Mouse (Mus musculus) limb, embryonic 12.5 days (tissue): ENCODE data around the gene Gpc3. TPM values are rescaled to one million over a fixed set of nuclear protein-coding genes. Genes with fewer than 3 reads are reported as not detected.

Experiments
- ATAC-seq: fragments of 200-750 bp; cut with Nextera tagmentation; 2 replicates; pipeline ENCODE4 v1.8.0; 2017; ENCODE audit warnings: low read depth, moderate TSS enrichment; ENCODE audit not compliant: insufficient number of reproducible peaks, insufficient read depth, low FRiP score, low TSS enrichment
- H3K27ac ChIP-seq: fragments of 300-500 bp; sonication (generic); 2 replicates; pipeline ENCODE4 v1.5.1; 2016; ENCODE audit warnings: mild to moderate bottlenecking, moderate library complexity
- H3K27me3 ChIP-seq: fragments of 300-500 bp; sonication (generic); 2 replicates; pipeline ENCODE4 v1.6.1; 2016; ENCODE audit warnings: mild to moderate bottlenecking, moderate library complexity
- H3K36me3 ChIP-seq: fragments of 300-500 bp; sonication (generic); 2 replicates; pipeline ENCODE4 v1.6.1; 2016; ENCODE audit warnings: mild to moderate bottlenecking, moderate library complexity
- H3K4me1 ChIP-seq: fragments of 300-500 bp; sonication (generic); replicated peaks from 2 replicates; pipeline ENCODE4 v1.6.1; 2016
- H3K4me2 ChIP-seq: fragments of 300-500 bp; sonication (generic); 2 replicates; pipeline ENCODE4 v1.6.1; 2016; ENCODE audit warnings: mild to moderate bottlenecking, moderate library complexity
- H3K4me3 ChIP-seq: fragments of 300-500 bp; sonication (generic); replicated peaks from 2 replicates; pipeline ENCODE4 v1.5.1; 2016; ENCODE audit warnings: mild to moderate bottlenecking
- H3K9ac ChIP-seq: fragments of 300-500 bp; sonication (generic); replicated peaks from 2 replicates; pipeline ENCODE4 v1.6.1; 2016; ENCODE audit warnings: mild to moderate bottlenecking, moderate library complexity
- H3K9me3 ChIP-seq: fragments of 300-500 bp; sonication (generic); 2 replicates; pipeline ENCODE4 v1.6.1; 2016; ENCODE audit warnings: mild to moderate bottlenecking, moderate library complexity
- whole genome bisulfite sequencing: fragments of 180-500 bp; shearing (Covaris S2); methylation state at CpG from one replicate; pipeline ENCODE4 v1.1.7; 2016; 5-methylcytosine and 5-hydroxymethylcytosine counted together
- polyA plus RNA-seq: library from polyadenylated mRNA; unstranded; fragments of >200 nt; fragmentation: Nextera tagmentation; extraction: Ambion mirVana; gene quantifications from 2 replicates; pipeline ENCODE4 v1.2.1, GENCODE M21; 2016

Gpc3 gene
- polyA plus RNA-seq, 1 experiment from 2014 or later = 1,173 TPM

DNA sequence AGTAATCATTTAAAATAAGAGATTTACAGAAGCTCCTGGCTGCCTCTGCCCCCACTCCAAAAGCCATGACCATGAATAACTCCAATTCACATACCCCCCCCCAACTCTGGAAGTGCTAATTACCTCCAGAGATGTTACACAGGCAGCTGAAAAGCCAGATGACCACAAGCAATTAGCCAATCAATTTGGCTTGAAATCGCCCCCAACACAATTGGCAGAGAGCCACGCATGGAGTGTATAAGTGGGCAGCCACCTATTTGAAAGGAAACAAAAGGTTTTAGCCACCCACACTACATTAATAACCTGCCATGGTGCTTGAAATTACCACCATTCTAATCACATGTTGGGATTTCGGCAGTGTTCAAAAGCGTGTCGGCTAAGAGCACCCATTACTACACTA is 55.2 kb downstream of the Gpc3 start:
- no peaks in the 10 kb centered on the region for H3K9me3 ChIP-seq
- ATAC-seq = no peak
- H3K27ac ChIP-seq = no peak overlapping the region
- no peak overlapping the region for H3K4me3 ChIP-seq
- no peak overlapping the region for H3K9ac ChIP-seq
- H3K4me1 ChIP-seq = peaks cover 8% of the 10 kb centered on the region
- H3K27me3 ChIP-seq = no peaks in the 10 kb centered on the region
- peaks cover 5% of the 10 kb centered on the region; the same call in 1 of the 2 replicates for H3K36me3 ChIP-seq
- WGBS = 45% methylated on average over 5 of the region's 5 CpGs
- no peak overlapping the region for H3K4me2 ChIP-seq

DNA sequence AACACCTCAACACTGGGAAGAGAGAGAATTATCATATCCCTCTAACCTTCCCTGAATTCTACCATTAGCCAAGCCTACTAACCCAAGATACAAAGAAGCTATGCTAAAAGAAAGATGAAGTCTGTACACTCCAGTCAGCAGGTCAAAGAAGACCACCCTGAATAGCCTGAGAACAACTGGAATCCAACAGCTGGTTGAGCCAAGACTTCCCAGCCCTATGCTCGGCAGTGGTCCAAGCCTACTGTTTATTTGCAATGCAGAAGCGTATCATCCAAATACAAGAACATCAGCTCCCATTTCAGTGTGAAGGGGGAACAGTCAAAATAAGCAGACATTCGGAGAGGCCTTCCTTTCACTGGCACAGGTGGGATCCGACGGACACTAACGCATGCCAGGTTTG is 56.3 kb downstream of the Gpc3 start:
- peaks cover 12% of the 10 kb centered on the region for H3K4me1 ChIP-seq
- H3K36me3 ChIP-seq = peaks cover 5% of the 10 kb centered on the region; the same call in 1 of the 2 replicates
- H3K4me2 ChIP-seq = no peak overlapping the region
- H3K27ac ChIP-seq = no peak overlapping the region
- H3K4me3 ChIP-seq = no peak overlapping the region
- WGBS = 76% methylated on average over 6 of the region's 6 CpGs
- no peak overlapping the region for H3K9ac ChIP-seq
- no peaks in the 10 kb centered on the region for H3K9me3 ChIP-seq
- ATAC-seq = no peak
- no peaks in the 10 kb centered on the region for H3K27me3 ChIP-seq

DNA sequence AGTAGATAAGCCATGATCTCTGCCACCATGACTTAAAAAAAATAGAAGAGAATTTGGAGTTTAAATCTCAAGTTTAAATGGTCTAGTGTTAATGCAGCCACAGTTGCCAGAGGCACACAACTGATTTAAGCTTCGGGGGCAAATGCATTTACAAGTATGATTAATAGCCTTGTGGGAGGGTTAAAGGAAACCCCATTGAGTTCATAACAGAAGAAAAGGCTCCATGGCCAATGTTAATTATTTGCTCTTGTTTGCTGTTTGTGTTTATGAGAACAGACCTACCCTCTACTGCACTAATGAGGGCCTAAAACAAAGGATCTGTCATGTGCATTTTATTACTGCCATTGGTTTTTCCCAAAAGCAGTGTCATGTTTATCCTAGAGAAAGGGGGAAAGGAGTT is 62.5 kb downstream of the Gpc3 start:
- Histone ChIP-seq H3K4me3 (no peak overlapping the region), H3K27me3 (no peaks in the 10 kb centered on the region), H3K9ac (no peak overlapping the region), H3K27ac (0 out of 2 replicates have a peak overlapping the region, but pooled peaks have one; percentile 56), H3K36me3 (no peaks in the 10 kb centered on the region; the same call in 1 of the 2 replicates), H3K4me2 (no peak overlapping the region), H3K4me1 (peaks cover 33% of the 10 kb centered on the region), H3K9me3 (no peaks in the 10 kb centered on the region)
- ATAC-seq = no peak
- 25% methylated on average over 1 of the region's 1 CpGs for WGBS

DNA sequence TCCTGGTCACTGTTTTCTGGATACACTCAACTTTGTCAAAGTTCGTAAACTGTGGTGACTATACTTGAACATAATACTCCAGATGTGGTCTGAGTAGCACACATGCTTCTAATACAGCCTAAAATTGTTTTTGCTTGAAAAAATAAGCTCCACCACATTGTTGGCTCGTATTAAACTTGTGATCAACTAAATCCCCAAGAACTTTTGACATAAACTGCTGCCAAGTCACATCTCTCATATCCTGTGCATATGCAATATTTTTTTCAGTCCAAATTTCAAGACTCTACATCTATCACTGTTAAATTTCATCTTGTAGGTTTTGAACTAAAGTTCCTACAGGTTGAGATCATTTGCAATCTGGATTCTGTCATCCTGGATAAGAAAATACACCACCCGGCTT is 69.1 kb downstream of the Gpc3 start:
- Histone ChIP-seq H3K4me2 (no peak overlapping the region), H3K4me3 (no peak overlapping the region), H3K4me1 (peaks cover 15% of the 10 kb centered on the region), H3K9ac (no peak overlapping the region), H3K27me3 (no peaks in the 10 kb centered on the region), H3K9me3 (no peaks in the 10 kb centered on the region), H3K27ac (no peak overlapping the region), H3K36me3 (peaks cover 8% of the 10 kb centered on the region; the same call in 1 of the 2 replicates)
- WGBS = 72% methylated on average over 3 of the region's 3 CpGs
- no peak for ATAC-seq

DNA sequence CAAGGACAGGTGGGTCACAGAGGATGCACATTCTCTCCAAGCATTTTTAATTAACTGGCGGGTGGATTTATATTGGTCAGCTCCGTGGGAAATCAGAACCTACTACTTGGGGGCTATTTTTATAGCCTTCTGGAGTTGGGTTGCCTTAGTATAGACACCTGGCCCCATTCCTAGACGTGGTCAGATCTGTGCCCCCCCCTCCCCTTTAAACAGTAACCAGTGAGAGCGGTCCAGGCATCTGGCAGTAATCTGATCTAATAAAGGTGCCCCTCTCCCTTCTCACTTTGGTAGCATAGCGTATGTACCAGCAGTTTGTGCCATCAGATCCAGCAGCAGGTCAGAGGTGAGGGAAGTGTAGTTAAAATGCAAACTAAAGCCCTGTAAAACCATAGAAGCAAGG is 76.5 kb downstream of the Gpc3 start:
- no peak; the same call in 1 of the 2 replicates for ATAC-seq
- Histone ChIP-seq H3K27me3 (no peaks in the 10 kb centered on the region), H3K36me3 (peaks cover 9% of the 10 kb centered on the region; the same call in 1 of the 2 replicates), H3K27ac (no peak overlapping the region), H3K4me2 (no peak overlapping the region), H3K4me3 (no peak overlapping the region), H3K4me1 (peaks cover 44% of the 10 kb centered on the region), H3K9me3 (no peaks in the 10 kb centered on the region), H3K9ac (no peak overlapping the region)
- 22% methylated on average over 5 of the region's 5 CpGs for WGBS

DNA sequence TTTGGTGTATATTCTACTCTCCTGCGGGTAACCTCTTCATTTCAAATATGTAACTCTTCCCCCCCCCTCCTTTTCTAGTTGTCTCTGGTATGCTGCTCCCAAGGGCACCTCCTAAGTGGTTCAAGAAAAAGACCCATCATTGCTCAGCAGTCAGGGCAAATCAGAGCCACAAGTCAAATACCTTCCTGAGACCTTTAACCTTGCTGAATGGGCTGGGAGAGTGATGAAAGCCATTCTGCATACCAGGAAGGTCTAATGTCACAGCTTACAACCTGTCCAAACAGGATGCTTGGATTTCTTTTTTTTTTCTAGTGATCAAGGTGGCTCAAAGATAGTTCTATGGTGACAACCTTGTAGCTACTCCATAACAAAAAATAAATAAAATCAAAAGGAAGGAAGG is 80.0 kb downstream of the Gpc3 start:
- Histone ChIP-seq H3K4me1 (peaks cover 40% of the 10 kb centered on the region), H3K27ac (no peak overlapping the region), H3K9ac (no peak overlapping the region), H3K27me3 (no peaks in the 10 kb centered on the region), H3K4me3 (no peak overlapping the region), H3K9me3 (no peaks in the 10 kb centered on the region), H3K36me3 (no peaks in the 10 kb centered on the region), H3K4me2 (no peak overlapping the region)
- 65% methylated on average over 1 of the region's 1 CpGs for WGBS
- ATAC-seq = no peak

DNA sequence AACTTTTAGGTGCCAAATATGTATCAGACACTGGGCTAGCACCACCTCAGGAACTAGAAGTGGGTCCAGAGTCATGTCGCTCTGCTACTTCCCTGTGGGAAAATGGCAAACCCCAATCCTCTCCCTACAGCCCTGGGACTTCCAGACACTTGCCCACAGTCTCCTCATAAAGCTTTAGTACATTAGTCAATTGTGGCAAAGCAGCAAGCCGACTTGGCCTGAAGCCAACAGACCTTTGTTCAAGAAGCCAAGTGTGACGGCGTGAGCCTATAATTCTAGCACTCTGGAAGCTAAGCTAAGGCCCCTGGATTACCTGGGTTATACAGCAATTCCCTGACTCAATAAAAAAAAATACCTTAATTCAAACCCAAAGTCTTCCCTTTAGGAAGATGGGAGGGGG is 80.7 kb downstream of the Gpc3 start:
- 45% methylated on average over 4 of the region's 4 CpGs for WGBS
- Histone ChIP-seq H3K4me2 (no peak overlapping the region), H3K9me3 (no peaks in the 10 kb centered on the region), H3K27me3 (no peaks in the 10 kb centered on the region; the same call in 1 of the 2 replicates), H3K9ac (no peak overlapping the region), H3K36me3 (no peaks in the 10 kb centered on the region), H3K4me1 (peaks cover 34% of the 10 kb centered on the region), H3K4me3 (no peak overlapping the region), H3K27ac (peak overlapping the region; percentile 35; the same call in 1 of the 2 replicates)
- 0 out of 2 replicates have a peak, but pooled peaks have one; percentile 26 for ATAC-seq

DNA sequence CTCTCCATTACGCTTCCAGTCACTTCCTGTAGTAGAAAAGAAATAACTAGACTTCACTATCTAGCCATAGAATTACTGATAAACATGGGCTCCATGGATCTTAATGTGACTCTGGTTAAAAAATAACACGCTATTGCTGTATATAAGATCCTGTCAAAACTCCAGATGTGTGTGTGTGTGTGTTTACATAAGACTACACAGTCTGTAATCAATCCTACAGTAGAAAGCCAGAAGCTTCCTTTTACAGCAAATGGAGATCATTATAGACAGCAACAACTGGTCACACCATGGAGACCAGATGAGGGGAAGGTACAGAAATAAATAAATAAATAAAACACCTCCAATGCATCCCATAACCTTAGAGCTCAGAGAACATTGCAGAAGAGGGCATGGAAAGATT is 81.6 kb downstream of the Gpc3 start:
- WGBS = 80% methylated on average over 2 of the region's 2 CpGs
- H3K36me3 ChIP-seq = no peaks in the 10 kb centered on the region
- H3K4me3 ChIP-seq = no peak overlapping the region
- H3K9me3 ChIP-seq = no peaks in the 10 kb centered on the region
- no peaks in the 10 kb centered on the region; the same call in 1 of the 2 replicates for H3K27me3 ChIP-seq
- peaks cover 25% of the 10 kb centered on the region for H3K4me1 ChIP-seq
- H3K9ac ChIP-seq = no peak overlapping the region
- H3K4me2 ChIP-seq = no peak overlapping the region
- ATAC-seq = no peak
- H3K27ac ChIP-seq = no peak overlapping the region

DNA sequence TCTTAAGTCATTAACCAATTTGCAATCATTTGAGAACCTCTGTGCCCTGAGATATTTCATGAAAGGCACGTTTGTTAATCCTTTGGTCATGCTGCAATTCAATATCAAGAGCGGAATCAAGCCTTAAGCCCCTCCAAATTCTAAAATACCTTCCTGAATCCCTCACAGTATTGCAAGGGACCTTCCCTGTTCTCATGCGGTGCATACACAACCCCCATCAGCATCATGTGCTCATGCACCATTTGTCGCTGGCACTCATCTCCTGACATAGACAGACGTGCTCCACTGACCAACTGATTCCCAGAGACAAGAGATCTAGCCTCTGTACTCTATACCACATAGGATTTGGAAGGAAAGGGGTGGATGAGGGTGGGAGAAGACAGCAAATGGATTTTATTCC is 87.7 kb downstream of the Gpc3 start:
- H3K4me1 ChIP-seq = no peaks in the 10 kb centered on the region
- no peak overlapping the region for H3K4me2 ChIP-seq
- H3K9me3 ChIP-seq = no peaks in the 10 kb centered on the region
- no peaks in the 10 kb centered on the region for H3K36me3 ChIP-seq
- ATAC-seq = no peak
- H3K27me3 ChIP-seq = no peaks in the 10 kb centered on the region; the same call in 1 of the 2 replicates
- H3K27ac ChIP-seq = no peak overlapping the region
- no peak overlapping the region for H3K9ac ChIP-seq
- no peak overlapping the region for H3K4me3 ChIP-seq
- 75% methylated on average over 5 of the region's 5 CpGs for WGBS

DNA sequence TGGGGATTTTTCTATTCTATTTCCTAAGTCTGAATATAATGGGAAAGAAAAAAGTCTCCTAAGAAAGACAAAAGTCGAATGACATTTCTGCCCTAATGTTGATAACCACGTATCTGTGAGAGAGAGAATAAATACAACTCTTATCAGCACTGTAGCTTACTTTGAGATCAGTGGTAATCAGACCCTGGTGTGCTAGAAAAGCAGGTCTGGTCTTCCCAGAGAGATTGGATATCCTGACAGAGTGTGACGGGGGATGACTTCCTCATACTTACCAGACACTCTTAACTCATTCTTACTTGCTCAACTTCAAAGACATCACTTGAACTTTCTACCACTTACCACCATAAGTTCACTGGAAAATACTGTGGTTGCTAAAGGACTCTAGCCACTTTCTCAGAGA is 88.6 kb downstream of the Gpc3 start:
- Histone ChIP-seq H3K9ac (no peak overlapping the region), H3K27me3 (no peaks in the 10 kb centered on the region; the same call in 1 of the 2 replicates), H3K9me3 (no peaks in the 10 kb centered on the region), H3K4me2 (no peak overlapping the region), H3K4me1 (no peaks in the 10 kb centered on the region), H3K36me3 (no peaks in the 10 kb centered on the region), H3K27ac (no peak overlapping the region), H3K4me3 (no peak overlapping the region)
- WGBS = 72% methylated on average over 3 of the region's 3 CpGs
- ATAC-seq = no peak

DNA sequence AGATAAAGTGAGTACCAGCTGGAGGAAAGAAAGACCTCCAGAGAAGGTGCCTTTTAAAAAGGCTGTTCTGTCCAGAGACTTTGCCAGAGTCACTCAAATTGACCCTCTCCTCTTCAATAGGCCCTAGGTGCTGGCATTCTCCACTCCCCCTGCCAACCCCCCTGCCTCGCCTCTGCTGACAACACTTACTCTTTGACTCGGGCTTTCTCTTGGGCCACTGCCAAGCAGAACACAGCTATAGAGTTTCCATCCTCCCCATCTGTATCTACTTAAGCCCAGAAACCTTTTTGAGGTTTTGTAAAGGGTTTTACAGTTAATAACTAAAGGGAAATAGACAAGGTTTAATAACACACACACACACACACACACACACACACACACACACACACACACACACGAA is 99.2 kb downstream of the Gpc3 start:
- ATAC-seq = peak; percentile 52

DNA sequence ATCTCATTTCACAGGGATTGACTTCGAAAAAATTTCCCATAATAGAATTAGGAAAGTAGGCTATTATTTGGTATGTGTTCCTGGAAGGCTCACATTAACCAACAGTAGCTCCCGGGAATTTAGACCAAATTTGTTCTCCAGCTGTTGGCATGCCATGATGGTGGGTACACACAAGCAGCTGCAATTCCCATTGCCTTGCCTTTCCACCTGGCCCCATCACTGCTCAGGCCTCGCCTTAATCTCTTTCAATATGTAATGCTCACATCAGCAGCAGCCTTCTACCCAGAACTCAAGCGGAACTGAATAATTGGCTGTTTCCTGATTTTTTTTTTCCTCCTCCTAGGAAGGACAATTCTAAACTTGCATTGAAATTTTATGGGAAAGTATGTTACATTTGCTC is 102.6 kb downstream of the Gpc3 start:
- Histone ChIP-seq H3K4me3 (no peak overlapping the region), H3K9ac (no peak overlapping the region), H3K36me3 (no peaks in the 10 kb centered on the region), H3K4me1 (peaks cover 18% of the 10 kb centered on the region), H3K27ac (no peak overlapping the region), H3K9me3 (no peaks in the 10 kb centered on the region), H3K27me3 (no peaks in the 10 kb centered on the region), H3K4me2 (no peak overlapping the region)
- no peak for ATAC-seq
- WGBS = 69% methylated on average over 4 of the region's 4 CpGs

More for the DNA sequence above, 99.2 kb downstream of the Gpc3 start:
- no peaks in the 10 kb centered on the region for H3K9me3 ChIP-seq
- WGBS = 40% methylated on average over 3 of the region's 3 CpGs
- H3K4me2 ChIP-seq = no peak overlapping the region
- H3K4me3 ChIP-seq = no peak overlapping the region
- H3K27ac ChIP-seq = no peak overlapping the region; the same call in 1 of the 2 replicates
- no peaks in the 10 kb centered on the region for H3K27me3 ChIP-seq
- no peak overlapping the region for H3K9ac ChIP-seq
- H3K4me1 ChIP-seq = peaks cover 34% of the 10 kb centered on the region
- no peaks in the 10 kb centered on the region for H3K36me3 ChIP-seq
